Mouse (Mus musculus) 3T3-L1 (cell line): ENCODE measurements around the gene Bicra.

ENCODE experiments used
- DNase-seq: peaks from one replicate; pipeline ENCODE4 v3.0.0-alpha.2; 2015; ENCODE audit warnings: low read depth, low spot score

Gene Bicra

GRCm38 (mm10) chr7:15945721-15946536, 101.8 kb downstream of the Bicra start, which contains the start of gene Nop53:
Gene Nop53, minus strand, starts transcription at chr7:15946074.
- DNase-seq, result peak; percentile 97

- no peak for DNase-seq
These were observed 102.5 kb downstream of the Bicra start for GRCm38 (mm10) chr7:15945211-15945610.

DNA sequence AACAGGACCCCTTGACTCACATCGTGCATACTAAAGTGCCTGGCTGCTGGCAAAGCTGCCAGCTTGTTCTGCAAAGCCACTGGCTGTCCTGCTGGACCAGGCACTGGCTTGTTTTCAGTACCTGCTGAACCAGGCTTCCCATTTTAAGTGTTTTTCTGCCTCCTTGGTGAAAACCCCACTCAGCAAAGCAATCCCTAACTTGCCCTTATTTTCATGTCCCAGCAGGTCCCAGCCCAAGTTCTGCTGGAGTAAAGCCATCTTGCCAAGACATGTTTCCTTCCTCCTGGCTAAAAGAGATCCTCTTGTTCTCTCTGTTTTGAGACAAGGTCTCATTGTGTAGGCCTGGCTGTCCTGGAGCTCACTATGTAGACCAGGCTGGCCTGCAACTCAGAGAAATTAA, 103.4 kb downstream of the Bicra start:
- no peak for DNase-seq

DNA sequence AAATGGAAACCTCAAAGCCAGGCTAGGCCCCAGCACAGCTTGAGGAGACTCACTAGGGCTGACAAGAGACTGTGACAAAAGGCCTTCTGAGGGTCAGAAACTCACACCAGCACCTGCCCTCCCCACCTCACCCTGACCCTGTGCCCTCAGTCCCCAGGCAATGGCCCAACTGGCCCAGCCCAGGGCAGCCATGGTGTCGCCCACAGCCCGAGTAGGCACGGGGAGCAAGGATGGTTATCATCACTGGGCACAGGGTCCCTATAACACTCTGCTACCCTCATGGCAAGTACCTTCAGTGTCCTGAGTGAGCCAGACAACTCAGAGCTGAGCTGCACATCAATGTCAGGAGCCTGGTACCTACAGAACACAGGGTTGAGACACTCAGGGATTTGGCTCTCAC, 109.1 kb downstream of the Bicra start:
- no peak for DNase-seq

DNA sequence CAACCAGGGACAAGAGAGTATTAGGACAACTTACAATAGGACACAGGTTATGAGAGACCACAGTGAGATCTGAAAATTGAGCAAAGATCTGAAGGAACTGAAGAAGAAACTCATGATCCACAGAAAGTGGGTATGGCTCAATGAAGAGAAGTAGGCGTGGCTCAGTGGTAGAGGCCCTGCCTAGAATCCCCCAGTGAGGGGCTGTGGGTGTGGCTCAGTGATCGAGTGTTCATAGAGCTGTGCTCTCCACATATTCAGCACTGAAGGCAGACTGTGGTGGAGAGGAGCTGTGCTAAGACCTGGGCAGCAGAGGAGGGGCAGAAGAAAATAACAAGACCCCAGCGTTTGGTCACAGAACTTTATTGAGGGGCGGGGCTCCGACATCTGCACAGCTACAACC, 110.2 kb downstream of the Bicra start:
- DNase-seq, result no peak

DNA sequence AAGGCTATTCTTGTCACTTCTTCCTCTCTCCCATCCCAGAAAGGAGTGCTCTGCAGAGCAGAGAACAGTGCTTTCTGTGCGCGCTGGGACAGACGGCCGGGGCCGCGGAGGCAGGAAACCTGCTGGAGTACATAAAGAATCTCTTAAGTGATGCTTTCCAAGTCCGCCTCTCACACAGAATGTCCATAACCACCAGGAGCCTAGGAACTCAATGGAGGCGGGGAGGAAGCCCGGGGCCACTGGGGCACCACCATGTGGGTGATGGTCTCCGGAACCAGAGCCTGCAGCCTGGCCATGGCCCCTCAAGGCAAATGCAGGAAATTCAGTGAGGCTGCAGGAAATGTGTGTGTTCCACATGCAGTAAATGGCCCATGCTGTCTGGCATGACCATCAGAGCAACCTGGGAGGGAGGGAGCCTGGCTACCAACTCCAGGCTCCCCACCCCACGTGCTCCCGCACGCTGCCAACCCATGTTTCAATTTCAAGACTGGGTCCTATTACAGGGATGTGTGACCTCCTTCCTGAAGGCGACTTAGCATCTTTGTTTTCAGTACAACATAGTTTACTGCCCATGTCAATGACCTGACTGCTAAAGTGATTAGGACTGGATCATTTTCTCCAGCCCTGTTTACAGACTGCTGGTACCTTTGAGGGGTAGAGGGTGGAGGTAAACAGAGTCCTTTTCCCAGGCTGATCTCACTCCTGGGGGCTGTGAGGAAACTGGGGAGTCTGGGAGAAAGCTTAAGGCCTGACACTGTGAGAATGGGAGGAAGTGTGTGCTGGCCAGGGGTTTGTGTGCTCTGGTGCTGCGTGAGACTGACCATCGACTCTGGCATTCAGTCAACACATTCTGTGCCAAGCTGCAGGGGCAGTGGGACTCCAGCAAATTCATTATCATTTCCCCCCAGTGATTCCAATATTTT, 114.0 kb downstream of the Bicra start:
- no peak for DNase-seq

DNA sequence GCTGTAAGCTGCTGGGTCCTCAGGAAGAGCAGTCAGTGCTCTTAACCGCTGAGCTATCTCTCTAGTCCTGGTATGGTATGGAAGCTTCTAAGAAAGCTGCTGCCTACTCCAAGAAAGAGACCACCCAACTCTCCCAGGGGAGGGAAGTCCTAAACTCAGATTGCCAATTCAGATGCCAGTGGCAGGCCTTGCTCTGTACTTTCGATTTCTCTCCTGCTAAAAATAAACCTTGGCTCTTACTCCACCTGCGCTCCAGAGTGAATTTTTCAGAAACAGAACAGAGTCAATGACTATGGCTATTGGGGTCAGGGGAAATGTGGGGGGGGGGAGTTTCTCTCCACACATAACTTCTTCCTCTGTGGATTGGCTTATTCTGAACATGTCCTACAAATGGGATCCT, 116.1 kb downstream of the Bicra start:
- no peak for DNase-seq

DNA sequence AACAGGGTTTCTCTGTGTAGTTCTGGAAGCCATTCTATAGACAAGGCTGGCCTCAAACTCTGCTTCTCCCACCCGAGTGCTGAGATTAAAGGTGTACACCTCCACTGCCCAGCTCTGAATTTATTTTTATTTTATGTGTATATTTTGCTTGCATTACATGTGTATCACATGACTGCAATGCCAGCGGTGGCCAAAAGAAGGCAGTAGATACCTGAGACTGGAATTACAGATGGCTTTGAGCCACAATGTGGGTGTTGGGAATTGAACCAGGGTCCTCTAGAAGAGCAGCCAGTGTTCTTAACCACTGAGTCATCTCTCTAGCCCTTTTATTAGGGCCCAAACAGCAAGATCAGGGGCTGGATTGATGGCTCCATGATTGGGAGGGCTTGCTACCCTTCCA, 117.2 kb downstream of the Bicra start:
- DNase-seq, result peak; percentile 39

GRCm38 (mm10) chr7:15929910-15930309, 117.8 kb downstream of the Bicra start:
- peak; percentile 71 for DNase-seq

GRCm38 (mm10) chr7:15922220-15922773, 125.4 kb downstream of the Bicra start, which contains the start of gene Selenow:
Gene Selenow, minus strand, starts transcription at chr7:15922402.
- peak; percentile 88 for DNase-seq

DNA sequence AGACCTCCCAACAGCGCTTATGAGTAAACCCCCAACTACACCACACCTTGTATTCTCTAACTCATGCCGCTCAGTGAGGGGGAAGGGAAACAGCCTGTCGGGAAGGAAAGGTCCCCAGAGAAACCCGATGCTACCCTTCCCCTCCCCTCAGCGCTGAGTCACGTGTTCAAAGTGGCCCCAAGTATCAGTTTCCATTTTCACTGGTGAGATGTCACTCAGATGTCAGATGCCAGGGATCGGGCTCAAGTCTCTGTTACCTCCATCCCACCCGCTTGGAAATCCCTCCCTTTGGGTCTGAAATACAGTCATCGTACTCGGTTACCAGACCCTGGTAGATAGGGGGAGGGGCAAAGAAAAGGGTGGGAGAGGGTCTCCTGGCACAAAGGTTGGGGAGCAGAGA, 125.9 kb downstream of the Bicra start:
- DNase-seq, result peak; percentile 55
